Mouse (Mus musculus) CH12.LX (cell line): ENCODE measurements around the gene Txndc17. TPM values are rescaled to one million over a fixed set of nuclear protein-coding genes. Genes with fewer than 3 reads are reported as not detected.

Experiments
- DNase-seq: peaks from one replicate; pipeline ENCODE4 v3.0.0-alpha.2; 2013; ENCODE audit errors: extremely low read depth
- H3K27ac ChIP-seq: 2 replicates; pipeline ENCODE4 v1.5.1; 2012; ENCODE audit warnings: low read depth, mild to moderate bottlenecking, control low read depth, moderate library complexity; ENCODE audit not compliant: insufficient read depth
- H3K27me3 ChIP-seq: replicated peaks from 2 replicates; pipeline ENCODE3; 2012; ENCODE audit warnings: inconsistent platforms
- H3K36me3 ChIP-seq, 2 experiments: replicated peaks in 1 of 2; 2 replicates each; pipeline versions ENCODE3 to v1.6.1; 2012; ENCODE audit warnings: inconsistent platforms in 1 of 2, low read length in 1 of 2, mild to moderate bottlenecking in 1 of 2, mixed read lengths in 1 of 2, moderate library complexity in 1 of 2; ENCODE audit not compliant: control insufficient read depth in 1 of 2, insufficient read depth in 1 of 2
- H3K4me1 ChIP-seq, 2 experiments: 2 replicates each; pipeline ENCODE4 v1.6.1; 2012; ENCODE audit warnings: inconsistent platforms in 1 of 2, moderate library complexity in 1 of 2; ENCODE audit not compliant: insufficient read depth in 2 of 2, control insufficient read depth in 1 of 2
- H3K4me2 ChIP-seq: 2 replicates; pipeline ENCODE4 v1.6.1; 2012; ENCODE audit warnings: low read depth, mild to moderate bottlenecking, control low read depth; ENCODE audit not compliant: poor library complexity, insufficient read depth, severe bottlenecking
- H3K4me3 ChIP-seq, 3 experiments: fragments of 150-350 bp in 1 of 3; sonication (generic) in 1 of 3; replicated peaks in 1 of 3; 2 replicates each; pipeline versions ENCODE3 to v1.5.1; 2011 to 2012; ENCODE audit warnings: low read depth in 2 of 3, low read length in 2 of 3, mild to moderate bottlenecking in 2 of 3, moderate library complexity in 2 of 3, control low read depth in 1 of 3, improper control_type of control experiment in 1 of 3, inconsistent platforms in 1 of 3, mixed read lengths in 1 of 3; ENCODE audit not compliant: poor library complexity in 1 of 3
- H3K79me2 ChIP-seq: replicated peaks from 2 replicates; pipeline ENCODE4 v1.6.1; 2012; ENCODE audit warnings: mild to moderate bottlenecking, moderate library complexity; ENCODE audit not compliant: control insufficient read depth, poor library complexity, insufficient read depth, severe bottlenecking; ENCODE audit errors: extremely low read depth
- H3K9ac ChIP-seq: 2 replicates; pipeline ENCODE4 v1.6.1; 2012; ENCODE audit warnings: low read depth, mild to moderate bottlenecking, control low read depth, moderate library complexity; ENCODE audit not compliant: insufficient read depth
- H3K9me3 ChIP-seq: replicated peaks from 2 replicates; pipeline ENCODE3; 2012; ENCODE audit warnings: low read length, inconsistent platforms, mixed read lengths
- CTCF ChIP-seq, 2 experiments: IDR thresholded peaks in 1 of 2; conservative IDR thresholded peaks in 1 of 2; 2 replicates each; pipeline ENCODE4 v1.5.1; 2011 to 2012; ENCODE audit warnings: low read depth in 2 of 2, low read length in 2 of 2, improper control_type of control experiment in 1 of 2, inconsistent platforms in 1 of 2, mild to moderate bottlenecking in 1 of 2, moderate library complexity in 1 of 2
- ELF1 ChIP-seq: IDR thresholded peaks from 2 replicates; pipeline ENCODE4 v1.6.1; 2014; ENCODE audit warnings: low read depth, mild to moderate bottlenecking, inconsistent platforms, low read length, improper control_type of control experiment
- GABPA ChIP-seq: IDR thresholded peaks from 2 replicates; pipeline ENCODE4 v1.6.1; 2012; ENCODE audit warnings: low read depth, low read length, improper control_type of control experiment, inconsistent platforms; ENCODE audit not compliant: insufficient replicate concordance
- IRF4 ChIP-seq: IDR thresholded peaks from 2 replicates; pipeline ENCODE4 v1.6.1; 2014; ENCODE audit warnings: low read depth, mild to moderate bottlenecking, inconsistent platforms, low read length, improper control_type of control experiment
- JUN ChIP-seq: IDR thresholded peaks from 2 replicates; pipeline ENCODE4 v1.6.1; 2011; ENCODE audit warnings: low read depth, mild to moderate bottlenecking, low read length, improper control_type of control experiment, moderate library complexity; ENCODE audit not compliant: insufficient read depth
- KAT2A ChIP-seq: IDR thresholded peaks from 2 replicates; pipeline ENCODE4 v1.6.1; 2012; ENCODE audit warnings: low read length, improper control_type of control experiment, inconsistent platforms; ENCODE audit not compliant: insufficient replicate concordance
- MXI1 ChIP-seq: IDR thresholded peaks from 2 replicates; pipeline ENCODE4 v1.6.1; 2011; ENCODE audit warnings: mild to moderate bottlenecking, low read depth, low read length, improper control_type of control experiment
- RAD21 ChIP-seq: IDR thresholded peaks from 2 replicates; pipeline ENCODE4 v1.6.1; 2011; ENCODE audit warnings: low read depth, mild to moderate bottlenecking, low read length, improper control_type of control experiment, moderate library complexity
- RCOR1 ChIP-seq: conservative IDR thresholded peaks from 2 replicates; pipeline ENCODE4 v1.6.1; 2012; ENCODE audit warnings: low read depth, mild to moderate bottlenecking, inconsistent platforms, low read length, improper control_type of control experiment
- SMC3 ChIP-seq: IDR thresholded peaks from 2 replicates; pipeline ENCODE4 v1.6.1; 2011; ENCODE audit warnings: low read depth, low read length, improper control_type of control experiment
- UBTF ChIP-seq: IDR thresholded peaks from 2 replicates; pipeline ENCODE4 v1.6.1; 2012; ENCODE audit warnings: low read depth, mild to moderate bottlenecking, inconsistent platforms, low read length, improper control_type of control experiment, moderate library complexity
- ZC3H11A ChIP-seq: IDR thresholded peaks from 2 replicates; pipeline ENCODE4 v1.6.1; 2012; ENCODE audit warnings: low read depth, mild to moderate bottlenecking, inconsistent platforms, low read length, improper control_type of control experiment
- ZNF384 ChIP-seq: IDR thresholded peaks from 2 replicates; pipeline ENCODE4 v1.6.1; 2012; ENCODE audit warnings: low read depth, low read length, improper control_type of control experiment, inconsistent platforms
- dilution Hi-C: fragments of 300-500 bp; cut with MboI; formaldehyde crosslinking; loops from 2 replicates; pipeline ENCODE4 v1.14.3; 2020; ENCODE audit warnings: low sequenced_read_pairs; ENCODE audit not compliant: extremely low pct_unique_long_range_greater_than_20kb, extremely low pct_ligation_motif_present
- in situ Hi-C: fragments of 300-500 bp; cut with MboI; formaldehyde crosslinking; loops from 3 replicates; pipeline ENCODE4 v1.14.3; 2019; ENCODE audit warnings: low sequenced_read_pairs, low pct_ligation_motif_present, low pct_unique_long_range_greater_than_20kb, mixed read lengths
- polyA plus RNA-seq: library from polyadenylated mRNA; unstranded; fragments of >175 nt; gene quantifications from 2 replicates; pipeline ENCODE4 v1.2.1, GENCODE M21; 2012; ENCODE audit warnings: low read depth; ENCODE audit not compliant: insufficient read length
- total RNA-seq, 2 experiments: library from RNA; depleted of rRNA; stranded (reverse); fragments of 300-350 nt in 1 of 2; fragments of >200 nt in 1 of 2; gene quantifications; 2 replicates each; pipeline ENCODE4 v1.2.3; 2012 to 2014

Gene Txndc17
- total and polyA plus RNA-seq, 3 experiments = 126 to 182 (median 177) TPM

GRCm38 (mm10) chr11:72224865-72225264 is 17.5 kb downstream of the Txndc17 start:
- H3K36me3 ChIP-seq = no peaks in the 10 kb centered on the region
- H3K79me2 ChIP-seq = no peaks in the 10 kb centered on the region
- no peak overlapping the region for H3K9ac ChIP-seq
- dilution Hi-C loops = no loop called here
- peaks cover 0 to 8% of the 10 kb centered on the region in 2 experiments; a peak in 1 of 4 replicates for H3K4me1 ChIP-seq
- peaks cover 21% of the 10 kb centered on the region for H3K27me3 ChIP-seq
- no peak overlapping the region for H3K4me3 ChIP-seq
- peak overlapping the region; percentile 14; the same call in 1 of the 2 replicates for H3K4me2 ChIP-seq
- DNase-seq = peak; percentile 79
- H3K27ac ChIP-seq = no peak overlapping the region
- in situ Hi-C loops = loop anchor here (10.0 to 25.0 kb wide), 2 partner anchors 90 to 312 kb away; partner anchors contain the start of gene Fbxo39
- TF ChIP-seq CTCF (conservative IDR thresholded peaks at IDR 0.05 in 1 of 2, IDR thresholded peaks at IDR 0.05 in 1 of 2; ENCODE audit: low read depth in 2 of 2, low read length in 2 of 2) (peak; percentile 93 to 98), RAD21 (peak; percentile 97), RCOR1 (no peak), GABPA (no peak), ZC3H11A (peak; percentile 41), ELF1 (no peak), IRF4 (peak; percentile 47; the same call in 1 of the 2 replicates), ZNF384 (no peak), JUN (no peak), SMC3 (peak; percentile 95)
- H3K9me3 ChIP-seq = no peaks in the 10 kb centered on the region

GRCm38 (mm10) chr11:72226020-72226791 is 18.9 kb downstream of the Txndc17 start:
- H3K79me2 ChIP-seq = no peaks in the 10 kb centered on the region
- H3K27ac ChIP-seq = no peak overlapping the region
- H3K9me3 ChIP-seq = no peaks in the 10 kb centered on the region
- DNase-seq = no peak
- in situ Hi-C loops = loop anchor here (10.0 kb wide), 1 partner anchor 89 kb away; the partner anchor contains the start of gene Fbxo39
- H3K4me3 ChIP-seq = no peak overlapping the region
- no peak overlapping the region for H3K9ac ChIP-seq
- peaks cover 0 to 8% of the 10 kb centered on the region in 2 experiments; a peak in 1 of 4 replicates for H3K4me1 ChIP-seq
- TF ChIP-seq SMC3 (no peak), CTCF (conservative IDR thresholded peaks at IDR 0.05 in 1 of 2, IDR thresholded peaks at IDR 0.05 in 1 of 2; ENCODE audit: low read depth in 2 of 2, low read length in 2 of 2) (no peak), MXI1 (no peak), KAT2A (no peak), UBTF (no peak)
- no peaks in the 10 kb centered on the region for H3K36me3 ChIP-seq
- H3K27me3 ChIP-seq = peaks cover 34% of the 10 kb centered on the region
- no peak overlapping the region for H3K4me2 ChIP-seq
- dilution Hi-C loops = no loop called here
